Mouse (Mus musculus): Measurements from ENCODE around the gene Dync2li1. TPM values are rescaled to one million over a fixed set of nuclear protein-coding genes. Genes with fewer than 3 reads are reported as not detected.
A peak's percentile ranks its signal among the peaks of the same experiment; 100 is the strongest.

Gene Dync2li1
- polyA plus RNA-seq, 1 experiment, result 23.0 TPM

GRCm38 (mm10) chr17:84628611-84629010, 2.3 kb downstream of the Dync2li1 start:
- no peak for TF ChIP-seq CTCF (IDR thresholded peaks at IDR 0.05; ENCODE audit: borderline replicate concordance, extremely low read depth, insufficient read depth, insufficient read length)
- TF ChIP-seq POLR2A (IDR thresholded peaks at IDR 0.05; ENCODE audit: borderline replicate concordance, extremely low read depth, insufficient read depth, insufficient read length, poor library complexity, severe bottlenecking), result no peak

GRCm38 (mm10) chr17:84631836-84632235, 5.5 kb downstream of the Dync2li1 start:
- no peak for DNase-seq (ENCODE audit: low read depth)
- TF ChIP-seq POLR2A (IDR thresholded peaks at IDR 0.05; ENCODE audit: borderline replicate concordance, extremely low read depth, insufficient read depth, insufficient read length, poor library complexity, severe bottlenecking), result no peak

More at GRCm38 (mm10) chr17:84628611-84629010, 2.3 kb downstream of the Dync2li1 start:
- no peak for DNase-seq (ENCODE audit: low read depth)

- TF ChIP-seq POLR2A (IDR thresholded peaks at IDR 0.05; ENCODE audit: borderline replicate concordance, extremely low read depth, insufficient read depth, insufficient read length, poor library complexity, severe bottlenecking) (no peak), CTCF (IDR thresholded peaks at IDR 0.05; ENCODE audit: borderline replicate concordance, extremely low read depth, insufficient read depth, insufficient read length) (no peak)
Observed at GRCm38 (mm10) chr17:84633443-84633842, 7.1 kb downstream of the Dync2li1 start.

GRCm38 (mm10) chr17:84636328-84636727, 10.0 kb downstream of the Dync2li1 start:
- DNase-seq (ENCODE audit: low read depth), result peak; percentile 39
- TF ChIP-seq POLR2A (IDR thresholded peaks at IDR 0.05; ENCODE audit: borderline replicate concordance, extremely low read depth, insufficient read depth, insufficient read length, poor library complexity, severe bottlenecking) (no peak), CTCF (IDR thresholded peaks at IDR 0.05; ENCODE audit: borderline replicate concordance, extremely low read depth, insufficient read depth, insufficient read length) (no peak)

More at GRCm38 (mm10) chr17:84633443-84633842, 7.1 kb downstream of the Dync2li1 start:
- DNase-seq (ENCODE audit: low read depth), result no peak

GRCm38 (mm10) chr17:84637971-84638370, 11.7 kb downstream of the Dync2li1 start:
- no peak for TF ChIP-seq POLR2A (IDR thresholded peaks at IDR 0.05; ENCODE audit: borderline replicate concordance, extremely low read depth, insufficient read depth, insufficient read length, poor library complexity, severe bottlenecking)
- no peak for TF ChIP-seq CTCF (IDR thresholded peaks at IDR 0.05; ENCODE audit: borderline replicate concordance, extremely low read depth, insufficient read depth, insufficient read length)
- DNase-seq (ENCODE audit: low read depth), result no peak

GRCm38 (mm10) chr17:84639796-84640378, 13.6 kb downstream of the Dync2li1 start:
- DNase-seq (ENCODE audit: low read depth), result no peak
- no peak for TF ChIP-seq POLR2A (IDR thresholded peaks at IDR 0.05; ENCODE audit: borderline replicate concordance, extremely low read depth, insufficient read depth, insufficient read length, poor library complexity, severe bottlenecking)
- no peak for TF ChIP-seq CTCF (IDR thresholded peaks at IDR 0.05; ENCODE audit: borderline replicate concordance, extremely low read depth, insufficient read depth, insufficient read length)

GRCm38 (mm10) chr17:84641893-84642292, 15.6 kb downstream of the Dync2li1 start:
- DNase-seq (ENCODE audit: low read depth), result peak; percentile 28

GRCm38 (mm10) chr17:84642324-84642723, 16.0 kb downstream of the Dync2li1 start:
- TF ChIP-seq POLR2A (IDR thresholded peaks at IDR 0.05; ENCODE audit: borderline replicate concordance, extremely low read depth, insufficient read depth, insufficient read length, poor library complexity, severe bottlenecking) (no peak), CTCF (IDR thresholded peaks at IDR 0.05; ENCODE audit: borderline replicate concordance, extremely low read depth, insufficient read depth, insufficient read length) (no peak)
- no peak for DNase-seq (ENCODE audit: low read depth)

More at GRCm38 (mm10) chr17:84641893-84642292, 15.6 kb downstream of the Dync2li1 start:
- TF ChIP-seq POLR2A (IDR thresholded peaks at IDR 0.05; ENCODE audit: borderline replicate concordance, extremely low read depth, insufficient read depth, insufficient read length, poor library complexity, severe bottlenecking) (no peak), CTCF (IDR thresholded peaks at IDR 0.05; ENCODE audit: borderline replicate concordance, extremely low read depth, insufficient read depth, insufficient read length) (peak; percentile 63; the same call in 1 of the 2 replicates)

- TF ChIP-seq POLR2A (IDR thresholded peaks at IDR 0.05; ENCODE audit: borderline replicate concordance, extremely low read depth, insufficient read depth, insufficient read length, poor library complexity, severe bottlenecking), result no peak
- no peak for TF ChIP-seq CTCF (IDR thresholded peaks at IDR 0.05; ENCODE audit: borderline replicate concordance, extremely low read depth, insufficient read depth, insufficient read length)
- peak; percentile 39 for DNase-seq (ENCODE audit: low read depth)
Observed at GRCm38 (mm10) chr17:84644292-84645050, 18.2 kb downstream of the Dync2li1 start.

GRCm38 (mm10) chr17:84645119-84645518, 18.8 kb downstream of the Dync2li1 start:
- no peak for DNase-seq (ENCODE audit: low read depth)
- TF ChIP-seq POLR2A (IDR thresholded peaks at IDR 0.05; ENCODE audit: borderline replicate concordance, extremely low read depth, insufficient read depth, insufficient read length, poor library complexity, severe bottlenecking) (no peak), CTCF (IDR thresholded peaks at IDR 0.05; ENCODE audit: borderline replicate concordance, extremely low read depth, insufficient read depth, insufficient read length) (no peak)

GRCm38 (mm10) chr17:84645894-84646293, 19.6 kb downstream of the Dync2li1 start:
- TF ChIP-seq POLR2A (IDR thresholded peaks at IDR 0.05; ENCODE audit: borderline replicate concordance, extremely low read depth, insufficient read depth, insufficient read length, poor library complexity, severe bottlenecking) (no peak), CTCF (IDR thresholded peaks at IDR 0.05; ENCODE audit: borderline replicate concordance, extremely low read depth, insufficient read depth, insufficient read length) (no peak)
- DNase-seq (ENCODE audit: low read depth), result peak; percentile 38

Measured in brain, embryonic 14.5 days (tissue).